Mouse (Mus musculus): ENCODE measurements around the gene Slc50a1. TPM values are rescaled to one million over a fixed set of nuclear protein-coding genes. Genes with fewer than 3 reads are reported as not detected.
A peak's percentile ranks its signal among the peaks of the same experiment; 100 is the strongest.

Slc50a1 gene
- total RNA-seq (2014; fragmentation: Nextera tagmentation) (55.0 and 80.7 TPM in 2 replicates), total RNA-seq (2017) (62.0 and 65.0 TPM in 2 replicates)

DNA sequence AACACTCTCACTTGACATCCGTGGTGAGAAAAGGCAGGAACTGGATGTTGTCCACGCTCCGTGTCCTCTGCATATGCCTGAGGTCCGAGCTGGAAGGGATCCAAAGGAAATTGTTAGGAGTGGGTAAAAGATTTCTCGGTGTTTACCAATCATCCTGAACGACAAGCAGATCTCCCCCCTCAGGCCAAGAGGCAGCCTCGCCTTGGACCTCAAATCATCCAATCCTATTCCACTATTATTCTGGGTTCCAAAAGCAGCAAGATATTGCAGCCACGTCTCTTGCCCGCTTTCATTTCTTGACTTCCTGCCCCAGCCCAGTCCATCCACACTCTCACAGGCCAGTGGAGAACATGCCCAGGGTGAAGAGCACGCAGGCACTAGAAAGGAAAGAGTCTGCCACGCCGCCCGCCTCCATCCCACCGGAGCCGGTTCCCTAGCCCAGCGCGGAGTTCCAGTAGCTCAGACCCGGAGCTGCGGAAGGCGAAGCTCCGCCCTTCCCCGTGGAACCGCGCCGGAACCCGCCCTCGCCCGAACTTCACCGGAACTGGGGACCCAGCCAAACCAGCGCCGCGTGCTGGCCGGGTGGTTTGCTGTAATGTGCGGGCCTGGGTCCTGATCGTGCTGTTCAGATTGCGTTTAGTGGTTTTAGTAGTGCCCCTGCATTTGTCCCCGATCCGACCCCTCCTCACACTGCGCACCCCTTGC is at the start of gene Slc50a1:
Gene Slc50a1 (minus strand): TSS at position 520 of the 705 bp plus-strand sequence.
- peak; percentile 70 for ATAC-seq (replicated peaks; ENCODE audit: poor library complexity, severe bottlenecking)

DNA sequence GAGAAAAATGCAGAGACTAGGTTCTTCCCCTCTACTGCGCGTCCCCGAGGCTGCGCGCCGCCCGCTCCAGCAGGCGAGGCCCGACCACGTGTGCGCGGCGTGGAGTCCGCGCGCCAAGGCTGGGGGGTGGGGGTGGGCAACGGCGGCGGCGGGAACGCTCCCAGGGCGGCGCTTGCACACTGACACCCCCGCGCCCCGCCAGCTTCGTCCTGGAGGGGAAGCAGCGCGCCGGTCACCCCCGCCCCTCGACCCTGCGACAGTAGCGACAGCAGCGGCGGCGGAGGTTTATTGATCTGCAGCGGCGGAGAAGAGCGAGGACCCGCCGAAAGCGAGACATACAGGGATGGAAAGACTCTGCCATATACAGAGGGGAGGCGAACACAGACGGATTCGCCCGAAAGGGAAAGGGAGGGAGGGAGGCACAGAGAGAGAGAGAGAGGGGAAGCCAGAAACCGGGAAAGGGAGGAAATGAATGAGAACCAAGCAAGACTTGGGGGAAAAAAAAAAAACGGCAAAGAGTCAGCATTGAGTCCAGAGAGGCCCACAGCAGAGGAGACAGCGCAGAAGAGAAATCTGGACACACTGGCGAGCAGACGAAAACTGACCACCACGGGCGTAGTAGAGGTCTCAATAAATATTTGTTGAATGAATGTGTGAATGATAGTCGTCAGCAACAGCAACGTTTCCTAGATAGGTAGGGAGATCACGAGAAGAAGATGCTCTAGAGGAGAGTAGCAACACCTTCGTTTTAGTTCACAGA is 49.4 kb upstream of the Slc50a1 start:
- 0 out of 2 replicates have a peak, but pooled peaks have one; percentile 13 for ATAC-seq (replicated peaks; ENCODE audit: poor library complexity, severe bottlenecking)

GRCm38 (mm10) chr3:89318971-89319590 is 48.7 kb upstream of the Slc50a1 start:
- ATAC-seq (replicated peaks; ENCODE audit: poor library complexity, severe bottlenecking) = no peak

GRCm38 (mm10) chr3:89318316-89318715 is 47.9 kb upstream of the Slc50a1 start:
- ATAC-seq (replicated peaks; ENCODE audit: poor library complexity, severe bottlenecking) = no peak

- ATAC-seq (replicated peaks; ENCODE audit: poor library complexity, severe bottlenecking) = no peak
Measured at GRCm38 (mm10) chr3:89317246-89317645, 46.9 kb upstream of the Slc50a1 start.

DNA sequence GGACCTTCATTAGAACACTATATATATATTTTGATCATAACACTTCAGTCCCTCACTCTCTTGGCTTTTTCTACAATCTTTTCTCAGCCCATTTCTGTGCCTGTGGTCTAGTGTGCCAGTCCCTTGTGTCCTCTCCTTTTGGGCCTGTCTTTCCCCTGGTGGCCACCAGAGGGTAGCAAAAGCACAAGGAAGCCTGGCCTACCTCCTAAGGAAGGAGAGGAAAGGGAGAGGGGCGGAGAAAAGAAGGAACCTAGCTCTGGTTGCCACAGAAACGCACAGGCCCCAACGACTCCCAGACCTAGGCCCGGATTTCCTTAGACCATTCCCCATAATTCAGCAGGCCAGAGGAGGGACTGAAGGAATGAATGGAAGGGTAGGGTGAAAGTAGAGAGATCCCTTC is 46.5 kb upstream of the Slc50a1 start:
- peak; percentile 71 for ATAC-seq (replicated peaks; ENCODE audit: poor library complexity, severe bottlenecking)

- ATAC-seq (replicated peaks; ENCODE audit: poor library complexity, severe bottlenecking) = no peak
Measured at GRCm38 (mm10) chr3:89315930-89316831, 45.8 kb upstream of the Slc50a1 start.

DNA sequence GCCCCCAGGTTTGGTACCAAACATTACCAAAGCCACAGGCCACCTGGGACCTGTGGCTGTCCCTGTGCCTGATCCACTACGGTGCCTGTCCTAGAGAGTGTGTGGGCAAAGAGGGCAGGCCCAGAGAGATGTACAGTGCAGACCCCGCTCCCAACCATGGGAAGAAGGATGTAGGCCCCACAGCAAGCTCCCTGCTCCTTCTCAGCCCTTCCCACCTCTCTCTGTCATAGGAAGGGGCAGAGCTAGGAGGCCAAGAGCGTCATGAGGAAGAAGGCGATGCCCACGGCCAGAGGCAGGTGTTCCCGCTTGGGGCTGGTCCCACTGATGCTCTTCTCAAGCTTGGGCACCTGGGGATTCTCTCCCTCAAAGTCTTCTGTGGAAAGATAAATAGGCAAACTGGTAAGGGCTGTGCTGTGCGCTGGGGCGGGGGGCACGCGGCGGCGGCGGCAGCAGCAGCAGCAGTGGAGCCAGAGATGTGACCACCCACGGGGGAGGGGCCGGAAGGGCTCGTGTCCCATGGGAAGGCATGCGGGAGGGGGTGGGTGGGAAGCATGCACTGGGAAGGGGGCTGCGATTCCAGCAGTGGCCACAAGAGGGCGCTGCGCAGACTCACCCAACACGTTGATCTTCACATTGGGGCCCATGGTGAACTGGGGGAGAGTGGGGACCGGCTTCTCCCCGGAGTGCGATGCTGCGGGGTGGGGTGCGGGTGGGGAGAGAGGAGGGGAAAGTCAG is 45.0 kb upstream of the Slc50a1 start:
- ATAC-seq (replicated peaks; ENCODE audit: poor library complexity, severe bottlenecking) = peak; percentile 42; the same call in 1 of the 2 replicates

DNA sequence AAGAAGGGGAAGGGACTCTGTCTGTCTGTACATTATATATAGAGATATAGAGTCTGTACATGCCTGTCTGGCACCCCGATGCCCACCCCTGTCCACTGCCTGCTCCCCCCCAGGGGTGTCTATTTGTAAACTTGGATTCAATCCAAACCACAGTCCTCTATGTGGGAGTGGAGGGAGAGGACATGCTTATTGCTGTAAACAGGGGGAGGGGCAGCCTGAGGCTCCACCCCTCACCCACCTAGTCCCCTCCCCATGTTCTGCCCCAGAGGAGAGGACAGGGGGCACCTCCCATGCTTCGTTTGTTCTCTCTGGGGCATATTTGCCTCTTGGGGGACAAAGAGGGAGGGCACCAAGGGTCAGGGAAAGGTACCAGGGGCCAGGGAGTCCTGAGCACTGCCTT is 44.4 kb upstream of the Slc50a1 start:
- ATAC-seq (replicated peaks; ENCODE audit: poor library complexity, severe bottlenecking) = no peak

GRCm38 (mm10) chr3:89314340-89314739 is 44.0 kb upstream of the Slc50a1 start:
- ATAC-seq (replicated peaks; ENCODE audit: poor library complexity, severe bottlenecking) = no peak

GRCm38 (mm10) chr3:89308089-89308488 is 37.7 kb upstream of the Slc50a1 start:
- peak; percentile 87 for ATAC-seq (replicated peaks; ENCODE audit: poor library complexity, severe bottlenecking)

- ATAC-seq (replicated peaks; ENCODE audit: poor library complexity, severe bottlenecking) = no peak
Measured at GRCm38 (mm10) chr3:89305551-89306325, 35.4 kb upstream of the Slc50a1 start.

DNA sequence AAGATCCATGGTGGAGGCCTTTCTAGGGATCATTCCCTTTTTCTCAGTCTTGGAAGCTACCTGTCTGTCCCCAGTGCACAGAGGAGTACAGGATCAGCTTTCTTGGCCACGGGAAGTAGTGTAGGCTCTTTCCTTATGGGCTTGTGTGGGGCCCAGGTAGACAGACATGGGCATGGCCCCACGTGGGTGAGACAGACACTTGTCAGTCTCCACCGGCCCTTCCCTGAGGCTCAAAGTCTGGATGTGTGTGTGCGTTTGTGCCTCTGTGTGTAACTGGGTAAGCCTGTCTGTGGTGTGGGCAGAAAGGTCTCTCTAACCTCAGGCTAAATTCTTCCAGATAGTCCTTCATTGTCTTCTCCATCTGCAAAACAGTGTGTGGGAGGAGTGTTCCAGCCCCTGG is 34.7 kb upstream of the Slc50a1 start:
- ATAC-seq (replicated peaks; ENCODE audit: poor library complexity, severe bottlenecking) = no peak

- no peak for ATAC-seq (replicated peaks; ENCODE audit: poor library complexity, severe bottlenecking)
Measured at GRCm38 (mm10) chr3:89304440-89304839, 34.1 kb upstream of the Slc50a1 start.

DNA sequence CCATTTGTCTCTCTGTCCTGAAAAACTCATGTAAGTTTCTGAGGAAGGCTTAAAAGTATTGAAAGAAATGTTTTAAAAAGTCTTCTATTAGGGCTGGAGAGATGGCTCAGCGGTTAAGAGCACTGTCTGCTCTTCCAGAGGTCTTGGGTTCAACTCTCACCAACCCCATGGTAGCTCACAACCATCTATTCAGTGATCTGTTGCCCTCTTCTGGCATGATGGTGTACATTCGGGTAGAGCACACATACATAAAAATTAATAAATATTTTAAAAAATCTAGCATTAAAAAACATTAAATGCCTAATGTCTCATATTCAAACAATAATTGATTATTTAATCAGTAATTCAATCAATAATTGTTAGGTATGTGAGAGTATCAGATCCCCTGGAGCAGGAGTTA is 30.1 kb upstream of the Slc50a1 start:
- no peak for ATAC-seq (replicated peaks; ENCODE audit: poor library complexity, severe bottlenecking)

DNA sequence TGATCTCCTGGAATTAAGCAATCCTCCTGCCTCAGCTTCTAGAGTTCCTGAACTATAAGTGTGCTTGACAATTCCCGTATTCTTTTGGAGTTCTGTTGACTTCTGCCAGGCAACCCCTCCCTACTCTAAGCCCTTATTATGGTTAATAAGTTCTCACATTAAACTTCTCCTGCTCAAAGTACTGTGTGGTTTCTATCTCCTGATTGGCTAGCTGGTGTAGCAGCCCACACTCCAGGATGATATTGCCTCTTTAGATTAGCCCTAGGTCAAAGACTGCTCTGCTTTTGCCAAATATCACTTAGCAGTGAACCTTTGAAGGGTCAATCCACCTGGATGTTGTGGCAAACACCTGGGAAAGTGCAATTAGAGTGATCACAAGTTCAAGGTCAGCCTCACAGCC is 29.7 kb upstream of the Slc50a1 start:
- no peak for ATAC-seq (replicated peaks; ENCODE audit: poor library complexity, severe bottlenecking)

DNA sequence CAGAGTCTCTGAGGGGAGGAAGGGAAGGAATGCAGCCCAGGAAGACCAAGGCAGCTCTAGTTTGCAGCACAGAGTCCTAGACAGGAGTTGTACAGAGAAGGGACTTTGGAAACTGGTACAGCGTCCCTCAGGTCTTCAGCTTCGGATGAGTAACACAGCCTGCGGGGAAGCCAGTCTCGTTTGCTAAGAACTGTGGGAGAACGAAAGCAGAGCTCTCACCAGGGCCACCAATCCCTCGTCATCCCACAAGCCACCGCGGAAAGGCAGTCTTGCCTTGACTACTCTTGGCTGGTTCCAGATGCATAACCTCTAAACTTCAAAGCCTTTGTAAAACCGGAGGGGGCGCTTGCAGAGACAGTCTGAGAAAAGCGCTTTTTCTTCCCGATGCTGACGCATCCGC is 29.1 kb upstream of the Slc50a1 start:
- ATAC-seq (replicated peaks; ENCODE audit: poor library complexity, severe bottlenecking) = peak; percentile 44

GRCm38 (mm10) chr3:89298908-89299307 is 28.5 kb upstream of the Slc50a1 start:
- no peak for ATAC-seq (replicated peaks; ENCODE audit: poor library complexity, severe bottlenecking)

Measured in granulocyte monocyte progenitor cell, adult 5-6 weeks (primary cell).